Mouse (Mus musculus): ENCODE data around the gene Fam78a. TPM values are rescaled to one million over a fixed set of nuclear protein-coding genes. Genes with fewer than 3 reads are reported as not detected.

The Fam78a gene
- polyA plus RNA-seq, 1 experiment: 3.2 TPM

DNA sequence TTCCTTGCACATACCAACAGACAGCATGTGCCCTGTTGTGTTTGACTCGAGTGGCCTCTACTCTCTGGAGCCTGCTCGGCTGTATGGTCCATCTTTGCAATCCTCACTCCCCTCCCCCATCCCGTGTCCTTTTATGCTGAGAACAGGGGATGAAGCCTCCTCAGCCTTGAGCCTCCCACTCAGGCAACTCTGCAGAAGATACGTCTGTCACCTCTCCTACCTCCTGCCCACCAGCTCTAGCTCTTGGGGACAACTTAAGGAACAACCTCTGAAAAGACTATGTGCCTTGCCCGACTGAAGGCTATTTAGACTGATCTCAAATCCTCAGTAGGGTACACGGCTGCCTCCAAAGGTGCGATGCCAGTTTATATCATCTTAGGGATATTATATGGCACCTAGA is 18.9 kb upstream of the Fam78a start:
- DNase-seq (ENCODE audit: extremely low spot score in 1 of 2, low spot score in 1 of 2): peak in 1 of 2 experiments; percentile 66

GRCm38 (mm10) chr2:32102944-32103343 is 18.3 kb upstream of the Fam78a start:
- DNase-seq (ENCODE audit: extremely low spot score in 1 of 2, low spot score in 1 of 2): no peak

DNA sequence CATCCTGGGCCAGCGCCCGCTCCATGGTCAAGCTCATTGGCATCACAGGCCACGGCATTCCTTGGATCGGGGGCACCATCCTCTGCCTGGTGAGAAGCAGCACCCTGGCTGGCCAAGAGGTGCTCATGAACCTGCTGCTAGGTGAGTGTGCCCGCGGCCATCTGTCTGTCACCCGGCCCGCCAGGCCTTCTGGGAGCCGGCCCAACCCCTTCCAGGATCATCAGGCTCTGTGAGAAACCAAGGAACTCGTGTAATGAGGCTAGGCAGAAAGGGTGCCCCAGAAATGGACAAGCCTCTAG is 11.4 kb upstream of the Fam78a start:
- no peak for DNase-seq (ENCODE audit: extremely low spot score in 1 of 2, low spot score in 1 of 2)

GRCm38 (mm10) chr2:32095351-32096121 is 10.9 kb upstream of the Fam78a start, which contains the start of gene Plpp7:
Gene Plpp7, plus strand, starts transcription at chr2:32095528.
- peak; percentile 84 to 87 for DNase-seq (ENCODE audit: extremely low spot score in 1 of 2, low spot score in 1 of 2)

DNA sequence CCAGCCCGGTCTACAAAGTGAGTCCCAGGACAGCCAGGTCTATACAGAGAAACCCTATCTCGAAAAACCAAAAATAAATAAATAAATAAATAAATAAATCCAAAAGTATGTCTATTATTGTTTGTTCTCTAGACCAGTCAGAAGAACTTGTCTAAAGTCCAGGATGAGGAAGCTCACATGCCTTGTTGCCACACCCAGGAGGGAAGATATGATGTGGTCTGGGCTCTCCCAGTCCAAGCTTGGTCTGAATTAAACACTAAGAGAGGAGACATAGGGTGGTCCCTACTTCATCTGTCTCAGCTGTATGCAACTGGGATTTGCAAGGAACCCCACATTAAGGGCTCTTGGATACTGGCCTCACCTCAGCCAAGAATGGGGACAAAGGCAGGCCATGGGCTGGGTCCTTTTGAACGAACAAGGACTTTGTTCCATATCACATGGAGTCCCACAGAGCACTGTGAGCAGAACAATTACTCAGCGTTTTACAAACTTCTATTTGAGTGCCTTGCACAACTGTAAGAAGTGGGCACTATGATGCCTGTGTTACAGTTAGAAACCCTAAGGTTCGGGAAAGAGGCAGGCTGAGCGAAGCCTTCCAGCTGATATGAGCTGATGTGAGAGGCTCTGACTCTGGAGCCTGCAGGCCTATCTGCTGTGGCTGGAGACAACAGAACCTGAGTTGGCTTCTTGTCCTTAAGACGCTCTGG is 9.5 kb upstream of the Fam78a start:
- DNase-seq (ENCODE audit: extremely low spot score in 1 of 2, low spot score in 1 of 2): no peak

DNA sequence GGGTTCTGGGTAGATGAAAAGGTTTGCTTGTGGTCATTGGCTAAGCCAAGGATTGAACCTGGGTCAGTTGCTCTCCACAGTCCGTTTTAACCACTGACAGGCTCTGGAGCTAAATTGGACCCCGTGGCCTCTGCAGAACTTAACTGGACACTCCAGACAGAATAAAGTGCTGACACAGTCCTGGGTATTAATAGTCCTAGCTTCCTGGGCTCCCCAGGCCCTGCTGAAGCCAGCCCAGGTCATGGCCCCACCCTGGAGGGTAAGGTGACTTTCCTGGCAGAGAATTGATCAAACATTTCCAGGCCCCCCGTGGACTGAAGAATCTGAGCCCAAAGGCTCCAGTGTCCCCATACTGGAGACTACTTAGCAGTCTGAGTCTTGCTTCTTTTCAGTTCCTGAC is 7.3 kb upstream of the Fam78a start:
- no peak for DNase-seq (ENCODE audit: extremely low spot score in 1 of 2, low spot score in 1 of 2)

GRCm38 (mm10) chr2:32090145-32090544 is 5.5 kb upstream of the Fam78a start:
- DNase-seq (ENCODE audit: extremely low spot score in 1 of 2, low spot score in 1 of 2): no peak

GRCm38 (mm10) chr2:32089606-32090005 is 4.9 kb upstream of the Fam78a start:
- DNase-seq (ENCODE audit: extremely low spot score in 1 of 2, low spot score in 1 of 2): no peak

DNA sequence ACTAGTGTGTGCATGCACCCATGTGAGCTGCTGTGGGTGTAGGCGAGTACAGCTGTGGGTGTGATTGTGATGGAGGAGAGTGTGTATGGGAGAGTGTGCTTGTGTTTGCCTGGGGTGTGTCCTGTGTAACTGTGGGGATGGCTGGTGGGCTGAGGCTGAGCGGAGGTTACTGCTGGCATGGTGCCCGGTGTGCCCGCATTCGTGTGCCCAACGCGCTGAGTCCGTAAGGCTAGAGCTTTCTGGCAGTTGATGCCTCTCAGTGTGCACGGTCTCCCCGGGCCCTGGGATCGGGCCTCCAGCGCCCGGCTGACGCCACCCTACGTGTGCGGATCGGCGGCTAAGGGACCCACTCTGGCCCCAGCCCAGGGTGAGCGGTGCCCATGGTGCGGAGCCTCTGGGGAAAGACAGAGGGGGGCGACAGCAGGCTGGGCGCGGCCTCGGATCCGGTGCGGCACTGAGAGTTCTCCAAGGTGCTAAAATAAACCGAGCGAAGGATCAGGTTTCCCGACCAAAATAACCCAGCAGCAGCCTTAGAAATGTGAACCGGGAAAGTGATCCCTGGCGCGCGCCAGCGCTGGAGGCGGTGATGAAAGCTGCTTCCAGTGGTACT is 3.8 kb upstream of the Fam78a start:
- DNase-seq (ENCODE audit: extremely low spot score in 1 of 2, low spot score in 1 of 2): peak in 1 of 2 experiments; percentile 72

GRCm38 (mm10) chr2:32087606-32088005 is 2.9 kb upstream of the Fam78a start:
- no peak for DNase-seq (ENCODE audit: extremely low spot score in 1 of 2, low spot score in 1 of 2)

GRCm38 (mm10) chr2:32085231-32085630 is 574 bp upstream of the Fam78a start:
- DNase-seq (ENCODE audit: extremely low spot score in 1 of 2, low spot score in 1 of 2): no peak

DNA sequence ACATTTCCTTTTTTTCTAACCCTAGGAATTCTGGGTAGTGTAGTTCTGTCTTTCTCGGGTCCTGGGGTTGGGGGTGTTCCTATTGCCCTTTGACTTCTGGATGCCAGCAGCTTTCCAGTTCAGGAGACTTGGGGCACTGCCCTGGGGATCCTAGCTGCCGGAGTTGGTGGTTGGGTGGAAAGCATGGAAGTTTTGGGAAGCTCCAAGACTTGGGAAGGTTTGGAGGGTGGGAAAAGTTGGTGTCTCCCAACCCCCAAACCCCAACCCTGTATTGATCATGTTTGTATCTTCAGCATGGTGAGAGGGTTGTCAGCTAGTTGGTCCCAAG is 179 bp upstream of the Fam78a start:
- no peak for DNase-seq (ENCODE audit: extremely low spot score in 1 of 2, low spot score in 1 of 2)

- peak in 1 of 2 experiments; percentile 46 for DNase-seq (ENCODE audit: extremely low spot score in 1 of 2, low spot score in 1 of 2)
Measured at GRCm38 (mm10) chr2:32083159-32084011, 1.3 kb downstream of the Fam78a start.

DNA sequence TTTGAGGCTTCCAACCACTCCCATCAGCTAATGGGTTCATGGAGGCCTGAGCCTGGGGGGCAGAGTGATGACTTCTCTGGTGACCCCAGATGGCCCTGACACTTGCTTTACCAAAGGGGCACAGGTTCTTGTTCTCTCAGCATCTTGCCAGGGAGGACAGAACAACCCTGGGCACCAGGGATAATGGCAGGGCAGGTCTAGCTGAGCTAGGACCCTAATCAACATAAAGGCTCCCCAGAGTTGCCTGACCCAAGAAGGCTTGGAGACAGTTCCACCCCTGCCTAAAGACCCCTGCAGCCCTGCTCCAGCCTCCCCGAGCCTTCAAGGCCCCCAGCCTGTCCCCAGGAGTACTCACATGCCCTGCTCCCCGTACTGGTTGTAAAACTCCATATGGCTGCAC is 2.4 kb downstream of the Fam78a start:
- DNase-seq (ENCODE audit: extremely low spot score in 1 of 2, low spot score in 1 of 2): no peak

GRCm38 (mm10) chr2:32081296-32081929 is 3.2 kb downstream of the Fam78a start:
- DNase-seq (ENCODE audit: extremely low spot score in 1 of 2, low spot score in 1 of 2): no peak

- no peak for DNase-seq (ENCODE audit: extremely low spot score in 1 of 2, low spot score in 1 of 2)
Measured at GRCm38 (mm10) chr2:32080681-32081080, 4.0 kb downstream of the Fam78a start.

GRCm38 (mm10) chr2:32079191-32079725 is 5.4 kb downstream of the Fam78a start:
- DNase-seq (ENCODE audit: extremely low spot score in 1 of 2, low spot score in 1 of 2): peak in 1 of 2 experiments; percentile 28

DNA sequence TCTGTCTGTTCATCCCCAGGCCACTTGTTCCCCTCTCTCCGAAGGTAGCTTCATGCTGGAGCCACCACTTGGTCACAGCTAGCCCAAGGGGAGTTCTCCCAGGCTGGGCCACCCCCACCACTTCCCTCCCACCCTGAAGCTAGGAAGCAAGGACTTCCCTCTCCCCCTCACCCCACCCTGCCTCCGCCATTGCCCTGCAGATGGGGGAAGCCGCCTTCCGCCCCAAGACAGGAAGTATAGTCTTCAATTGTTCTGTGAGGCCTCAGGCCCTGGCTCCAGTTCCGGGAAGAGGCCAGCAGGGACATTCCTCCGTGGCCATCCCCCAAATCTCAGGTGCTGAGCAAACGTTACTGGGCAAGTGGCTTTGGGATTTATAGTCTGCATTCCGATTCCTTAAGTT is 6.1 kb downstream of the Fam78a start:
- no peak for DNase-seq (ENCODE audit: extremely low spot score in 1 of 2, low spot score in 1 of 2)

DNA sequence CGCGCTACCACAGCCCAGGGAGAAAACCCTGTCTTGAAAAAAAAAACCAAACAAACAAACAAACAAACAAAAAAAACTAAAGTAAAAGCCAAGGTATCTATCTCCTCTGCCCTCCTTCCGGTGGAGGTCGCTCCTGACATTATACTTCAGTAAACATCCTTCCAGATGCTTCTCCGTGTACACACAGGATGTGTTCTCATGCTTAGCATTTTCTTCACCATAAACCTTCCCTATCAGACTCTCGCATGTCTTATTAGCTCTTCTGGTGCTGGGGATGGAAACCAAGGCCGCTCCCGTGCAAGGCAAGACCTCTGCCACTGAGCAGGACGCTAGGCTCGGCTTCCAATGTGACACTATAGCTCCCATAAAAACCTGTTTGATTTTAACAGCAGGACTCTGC is 6.9 kb downstream of the Fam78a start:
- DNase-seq (ENCODE audit: extremely low spot score in 1 of 2, low spot score in 1 of 2): no peak

- DNase-seq (ENCODE audit: extremely low spot score in 1 of 2, low spot score in 1 of 2): no peak
Measured at GRCm38 (mm10) chr2:32075368-32075767, 9.3 kb downstream of the Fam78a start.

All from frontal cortex, adult 2 months (tissue).